Mouse (Mus musculus): ENCODE results near the gene Susd5.
"Not testable (repeated sequence)": the region's sequence is repeated elsewhere in the genome, so short reads cannot be mapped to it uniquely, and the experiment has no call there.

DNA sequence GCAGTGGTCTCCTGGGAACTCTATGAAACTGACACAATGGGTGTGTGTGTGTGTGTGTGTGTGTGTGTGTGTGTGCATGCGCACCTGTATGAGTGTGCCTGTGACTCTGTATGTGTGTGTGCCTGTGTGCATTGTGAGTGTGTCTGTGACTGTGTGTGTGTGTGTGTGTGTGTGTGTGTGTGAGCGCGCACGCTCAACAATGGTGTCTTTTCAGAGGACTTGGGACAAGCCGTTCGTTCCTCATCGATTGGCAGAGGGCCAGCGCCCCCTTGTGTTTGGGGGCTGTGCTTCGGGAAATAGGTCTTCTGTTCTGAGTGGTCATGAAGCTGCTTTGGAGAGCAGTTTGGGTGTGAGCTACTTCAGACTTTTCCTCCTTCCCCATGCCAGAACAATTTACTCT lies 35.2 kb downstream of the Susd5 start:
- TF ChIP-seq CTCF (IDR thresholded peaks at IDR 0.05; ENCODE audit: low read depth, low read length) = peak; percentile 52
- TF ChIP-seq EP300 (IDR thresholded peaks at IDR 0.05; ENCODE audit: insufficient read depth, low read depth, low read length) = not testable (repeated sequence)

All from ES-Bruce4 (cell line).